Mouse (Mus musculus) ovary, adult 10 weeks (tissue): ENCODE results near the gene Prpf8. TPM values are rescaled to one million over a fixed set of nuclear protein-coding genes. Genes with fewer than 3 reads are reported as not detected.

Experiments
- polyA plus RNA-seq: library from polyadenylated mRNA; stranded (reverse); fragments of 350-450 nt; fragmentation: Illumina TruSeq; extraction: RNeasy Lipid Tissue Mini Kit (QIAGEN cat#74804); gene quantifications from one replicate; pipeline ENCODE4 v1.2.3, GENCODE M21; 2014

The Prpf8 gene
- 62.0 TPM for polyA plus RNA-seq

DNA sequence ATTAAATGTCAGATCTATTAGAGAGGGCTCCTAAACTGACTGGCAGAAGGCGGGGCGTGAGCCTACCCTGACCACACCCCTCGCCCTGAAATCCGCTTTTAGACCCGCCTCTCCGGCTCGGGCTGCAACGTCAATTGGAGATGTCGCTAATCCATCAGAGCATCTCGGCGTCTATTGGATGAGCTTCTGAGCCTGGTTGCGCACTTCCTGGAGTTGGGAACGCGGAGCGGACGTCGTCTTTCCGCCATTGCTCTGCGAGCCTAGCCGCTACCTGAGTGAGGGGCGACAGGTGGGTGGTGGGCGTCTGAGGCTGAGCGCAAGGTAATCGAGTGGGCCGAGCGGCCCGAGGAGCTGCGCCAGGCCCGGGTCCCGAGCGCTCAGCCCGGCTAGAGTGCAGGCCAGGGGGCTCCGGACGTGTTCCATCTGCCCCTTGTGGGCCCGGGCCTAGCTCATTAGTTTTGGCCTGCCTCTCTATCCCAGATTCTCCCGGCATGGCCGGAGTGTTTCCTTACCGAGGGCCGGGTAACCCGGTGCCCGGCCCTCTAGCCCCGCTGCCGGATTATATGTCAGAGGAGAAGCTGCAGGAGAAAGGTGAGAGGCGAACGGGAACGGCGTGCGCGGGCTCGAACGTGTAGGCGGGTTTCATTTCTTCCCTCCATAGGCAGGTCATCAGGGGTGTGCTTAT is at the start of gene Prpf8:
Gene Prpf8, plus strand, starts transcription at position 216 of the 685 bp plus-strand sequence.

DNA sequence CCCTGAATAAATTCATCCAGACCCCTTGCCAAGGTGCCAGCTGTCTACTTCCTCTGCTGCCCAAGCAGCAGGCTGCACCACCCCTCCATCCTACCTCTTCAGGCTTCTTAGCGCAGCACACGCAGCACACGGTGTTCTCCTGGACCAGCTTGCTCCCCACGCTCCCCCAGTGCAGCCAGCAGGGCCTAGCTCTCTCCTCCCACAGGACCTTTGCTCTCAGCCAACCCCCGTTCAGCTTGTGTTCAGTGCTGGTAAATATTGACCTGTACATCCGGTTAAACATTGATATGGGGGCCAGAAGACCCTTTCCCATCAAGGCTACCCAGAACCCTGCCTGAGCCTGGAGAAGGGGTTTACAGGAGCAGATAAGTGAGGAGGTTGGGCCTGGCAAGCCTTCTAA is 47.3 kb upstream of the Prpf8 start, which contains the start of gene Serpinf2:
Gene Serpinf2, minus strand, starts transcription at position 229 of the 400 bp plus-strand sequence.

DNA sequence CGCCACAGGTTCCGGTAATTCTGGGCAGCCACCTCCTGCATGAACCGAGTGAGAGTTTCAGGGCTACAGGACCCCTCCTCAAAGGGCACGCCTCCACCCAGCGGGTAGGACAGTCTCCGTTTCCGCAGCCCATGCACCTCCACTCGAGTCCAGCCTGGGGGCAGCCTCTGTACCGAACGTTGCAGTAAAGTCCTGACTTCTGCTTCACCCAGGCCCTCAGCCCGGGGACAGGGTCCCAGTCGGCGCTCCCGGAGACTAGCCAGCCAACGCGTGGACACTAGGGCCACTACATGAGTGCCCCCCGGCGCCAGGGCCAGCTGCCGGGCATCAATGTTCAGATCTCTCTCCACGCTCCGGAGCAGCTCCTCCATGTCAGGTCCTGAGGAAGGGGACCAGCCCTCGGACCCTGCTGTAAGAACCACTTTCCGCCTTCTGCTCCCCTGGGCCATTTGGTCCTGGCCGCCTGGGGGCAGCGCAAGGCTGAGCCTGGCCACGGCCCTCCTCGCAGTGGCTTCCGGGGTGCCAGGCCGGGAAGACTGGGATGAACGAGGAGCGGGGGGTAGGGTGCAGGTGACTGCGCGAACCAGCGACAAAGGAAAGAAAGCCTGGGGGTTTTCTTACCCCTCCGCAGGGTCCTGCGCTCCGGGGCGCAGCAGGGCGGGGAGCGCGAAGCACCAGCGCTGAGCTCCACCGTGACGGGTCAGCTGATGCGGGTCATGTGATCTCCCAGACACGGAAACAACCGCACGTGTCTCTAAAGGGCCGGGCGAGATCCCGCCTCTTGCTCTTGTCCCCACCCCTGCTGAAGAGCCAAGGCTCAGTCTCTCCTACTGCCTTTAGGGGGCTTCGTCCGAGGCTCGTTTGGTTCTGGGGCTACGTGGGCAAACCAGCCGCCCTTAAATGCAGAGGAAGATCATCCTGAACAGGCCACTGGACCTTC is 32.4 kb upstream of the Prpf8 start, which contains the start of gene Wdr81:
Gene Wdr81, minus strand, starts transcription at position 727 of the 940 bp plus-strand sequence.

DNA sequence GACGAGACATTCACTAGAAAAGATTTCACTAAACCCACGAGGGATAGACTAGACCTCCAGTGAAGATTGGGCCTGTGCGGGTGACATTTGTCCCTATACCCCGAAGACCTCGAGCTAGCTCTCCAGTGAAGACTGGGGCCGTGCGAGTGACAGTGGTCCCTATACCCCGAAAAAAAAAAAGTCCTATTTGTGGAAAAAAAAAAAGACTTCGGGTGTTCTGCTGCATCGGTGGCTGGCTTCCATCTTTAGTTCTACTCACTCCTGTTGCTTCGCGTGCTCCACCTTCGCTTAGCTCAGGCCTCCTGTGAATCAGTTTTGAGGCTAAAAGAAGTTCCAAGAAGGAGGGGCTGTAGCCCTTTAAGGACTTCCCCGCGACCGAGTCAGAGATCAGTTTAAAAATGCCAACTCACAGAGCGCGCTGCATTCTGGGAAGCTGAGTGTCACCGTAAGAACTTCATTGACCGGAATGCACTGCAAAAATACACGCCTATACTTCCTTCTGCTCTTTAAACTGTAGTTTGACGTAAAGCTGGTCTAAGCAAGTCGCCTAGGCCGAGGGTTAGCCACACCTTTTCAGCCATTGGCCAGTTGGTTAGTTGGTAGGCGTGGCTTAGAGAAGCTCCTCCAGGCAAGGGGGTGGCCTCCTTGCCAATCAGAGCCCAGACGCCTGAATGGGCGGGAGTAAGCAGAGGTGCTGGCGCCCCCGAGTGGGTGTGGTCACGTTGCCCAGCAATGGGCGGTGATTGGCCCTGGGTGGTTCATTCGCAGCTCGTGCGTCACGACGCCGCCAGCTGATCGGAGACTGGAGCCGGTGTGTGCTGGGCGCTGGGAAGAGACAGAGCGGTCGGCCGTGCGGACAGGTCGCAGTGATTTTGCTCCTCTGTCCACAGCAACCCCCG is 25.5 kb upstream of the Prpf8 start, which contains the start of gene Tlcd2:
Gene Tlcd2, plus strand, starts transcription at position 872 of the 899 bp plus-strand sequence.

DNA sequence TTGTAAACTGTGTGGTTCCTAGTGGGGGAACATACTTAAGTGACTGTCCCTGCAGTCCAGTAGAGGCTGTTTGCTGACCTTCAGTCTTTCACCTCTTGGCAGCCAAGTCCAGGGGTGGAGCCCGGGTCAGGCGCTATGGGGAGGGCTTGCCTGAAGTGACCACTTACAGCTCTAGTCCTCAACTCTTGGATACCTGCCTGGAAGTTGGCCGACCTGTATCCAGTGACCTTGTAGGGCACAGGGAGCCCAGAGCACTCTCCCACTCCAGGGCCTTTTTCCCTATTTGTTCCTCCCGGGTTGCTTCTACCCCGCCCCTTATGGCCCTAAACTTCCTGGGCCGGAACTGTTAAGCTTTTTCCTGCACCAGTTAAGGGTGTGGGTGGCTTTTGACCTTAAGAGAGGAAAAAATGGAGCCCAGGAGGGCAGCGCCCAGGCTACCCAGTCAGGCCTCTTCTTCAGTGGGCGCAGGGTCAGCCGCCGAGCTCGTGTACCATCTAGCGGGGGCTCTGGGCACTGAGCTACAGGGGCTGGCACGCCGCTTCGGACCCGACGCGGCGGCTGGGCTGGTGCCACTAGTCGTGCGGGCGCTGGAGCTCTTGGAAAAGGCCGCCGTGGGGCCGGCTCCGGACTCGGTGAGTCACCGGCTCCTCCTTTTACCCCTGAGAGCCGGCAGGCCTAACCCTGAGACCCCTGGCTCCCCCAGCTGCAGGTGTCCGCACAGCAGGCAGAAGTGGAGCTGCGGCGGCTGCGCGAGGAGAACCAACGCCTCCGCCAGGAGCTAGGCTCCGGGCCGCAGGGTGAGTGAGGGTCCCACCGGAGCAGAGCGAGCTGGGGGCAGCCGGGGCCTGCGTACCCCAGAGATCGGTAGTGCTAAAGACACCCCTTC is 23.4 kb downstream of the Prpf8 start, which contains the start of gene Rilp:
Gene Rilp, plus strand, starts transcription at position 354 of the 886 bp plus-strand sequence.

DNA sequence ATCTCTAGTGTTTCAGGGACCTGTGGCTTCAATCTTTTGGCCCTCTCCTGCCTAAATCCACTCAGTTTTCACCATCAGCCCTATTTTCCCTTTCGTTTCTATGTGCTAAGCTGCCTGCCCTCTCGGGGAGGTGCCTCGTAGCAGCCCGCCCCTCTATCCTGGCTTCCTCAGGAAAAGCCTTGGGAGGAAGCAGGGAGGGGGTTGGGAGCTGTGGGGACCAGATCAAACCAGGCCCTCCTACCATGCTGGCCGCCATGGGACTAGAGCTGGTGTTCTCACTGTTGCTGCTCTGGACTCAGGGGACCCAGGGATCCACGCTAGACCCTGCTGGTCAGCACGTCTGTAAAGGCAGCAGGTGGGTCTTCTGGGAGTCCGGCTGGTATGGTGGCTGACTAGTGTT is 26.7 kb downstream of the Prpf8 start, which contains the start of gene Scarf1:
Gene Scarf1, plus strand, starts transcription at position 205 of the 400 bp plus-strand sequence.

DNA sequence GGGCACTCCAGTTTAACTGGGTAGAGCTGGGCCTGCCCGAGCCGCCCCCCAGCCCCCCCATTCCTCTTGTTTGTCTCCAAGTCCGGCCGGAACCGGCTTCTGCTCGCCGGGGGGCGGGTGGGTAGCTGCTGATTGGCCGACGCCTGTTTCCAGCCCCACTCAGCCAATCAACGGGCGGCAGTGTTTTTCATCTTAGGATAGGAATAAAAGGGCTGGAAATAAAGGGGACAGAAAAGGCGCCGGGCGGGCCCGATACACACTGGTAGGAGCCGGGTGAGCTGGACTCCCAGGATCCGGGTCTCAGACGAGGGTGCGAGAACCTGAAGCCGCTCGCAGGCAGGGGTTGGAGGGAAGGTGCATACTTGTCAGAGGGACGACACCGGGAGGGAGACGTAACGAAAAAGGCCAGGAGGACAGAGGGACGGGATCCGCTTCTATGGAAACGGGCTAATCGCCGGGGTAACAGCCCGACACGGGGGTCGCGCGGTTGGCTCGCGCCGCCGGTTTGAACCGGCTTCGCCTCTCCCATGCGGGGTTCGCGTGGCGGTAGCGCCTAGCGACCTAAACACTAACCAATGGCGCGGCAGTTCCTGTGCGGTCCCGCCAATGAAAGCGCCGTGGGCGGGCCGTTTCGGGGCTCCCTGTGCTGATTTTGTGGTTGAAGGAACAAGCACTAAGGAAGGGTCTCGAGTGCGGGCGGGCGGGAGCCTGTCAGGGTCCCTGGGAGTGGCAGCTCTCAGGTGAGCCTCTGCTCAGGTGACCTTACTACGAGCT is 45.0 kb downstream of the Prpf8 start, which contains the start of gene Slc43a2:
Gene Slc43a2, plus strand, starts transcription at position 226 of the 774 bp plus-strand sequence.

Other genes with a start within 250 kb of the Prpf8 start
- 66.2 TPM for gene Rpa1, start 138.5 kb upstream of the Prpf8 start, polyA plus RNA-seq
- 5.6 TPM for gene Smyd4, start 138.4 kb upstream of the Prpf8 start, polyA plus RNA-seq
- gene Serpinf1, start 64.1 kb upstream of the Prpf8 start, polyA plus RNA-seq, result 25.7 TPM
- not detected for gene Serpinf2, start 47.2 kb upstream of the Prpf8 start, polyA plus RNA-seq
- gene Wdr81, start 32.1 kb upstream of the Prpf8 start, polyA plus RNA-seq, result not detected
- gene Tlcd2, start 25.1 kb upstream of the Prpf8 start, polyA plus RNA-seq, result 26.7 TPM
- not detected for gene Rilp, start 23.3 kb downstream of the Prpf8 start, polyA plus RNA-seq
- not detected for gene Scarf1, start 26.7 kb downstream of the Prpf8 start, polyA plus RNA-seq
- gene Slc43a2, start 44.9 kb downstream of the Prpf8 start, polyA plus RNA-seq, result 3.3 TPM
- gene Pitpna, start 101.3 kb downstream of the Prpf8 start, polyA plus RNA-seq, result 193 TPM
- 43.8 TPM for gene Inpp5k, start 144.2 kb downstream of the Prpf8 start, polyA plus RNA-seq
- gene Myo1c, start 163.7 kb downstream of the Prpf8 start, polyA plus RNA-seq, result 7.8 TPM
- 257 TPM for gene Crk, start 192.4 kb downstream of the Prpf8 start, polyA plus RNA-seq
- 2,443 TPM for gene Ywhae, start 246.1 kb downstream of the Prpf8 start, polyA plus RNA-seq